ENCODE assay signal across 14 mouse cellular contexts in genomic region chr12:79068306-79068705, GRCm38 (mm10).
"Had no signal": no experiment of that assay in that cellular context is flagged by ENCODE, and none has a peak within 500 bp of the region (broad histone marks: within the 10 kb centered on the region; RNA-seq: fewer than 3 reads in every experiment).

No protein-coding gene starts in this region.

- H3K4me2 ChIP-seq: hindbrain, embryonic 13.5 days; intestine, embryonic 15.5 days; limb, embryonic 13.5 days; neural tube, embryonic 15.5 days had no signal

- H3K27ac ChIP-seq: hindbrain, embryonic 13.5 days; hindbrain, postnatal 0 days; intestine, embryonic 15.5 days; left cerebral cortex, adult 2 months; limb, embryonic 13.5 days; liver, embryonic 14.5 days; midbrain, embryonic 10.5 days; neural tube, embryonic 15.5 days; stomach, postnatal 0 days had no signal

- H3K9me3 ChIP-seq: hindbrain, embryonic 13.5 days; intestine, embryonic 15.5 days; limb, embryonic 13.5 days; midbrain, embryonic 10.5 days; neural tube, embryonic 15.5 days had no signal

- H3K4me3 ChIP-seq: hindbrain, embryonic 13.5 days; intestine, embryonic 15.5 days; left cerebral cortex, adult 2 months; limb, embryonic 13.5 days; midbrain, embryonic 10.5 days; myocyte; neural tube, embryonic 15.5 days had no signal

- DNase-seq: left cerebral cortex, postnatal 4 days; lung, adult 18-20 months; midbrain, embryonic 14.5 days; retina, postnatal 1 day had no signal

- H3K27me3 ChIP-seq: hindbrain, embryonic 13.5 days; intestine, embryonic 15.5 days; limb, embryonic 13.5 days; neural tube, embryonic 15.5 days had no signal

- H3K4me1 ChIP-seq: hindbrain, embryonic 13.5 days; limb, embryonic 13.5 days; midbrain, embryonic 10.5 days; neural tube, embryonic 15.5 days had no signal

- H3K9ac ChIP-seq: hindbrain, embryonic 13.5 days; intestine, embryonic 15.5 days; limb, embryonic 13.5 days; liver, embryonic 14.5 days; neural tube, embryonic 15.5 days had no signal

- ATAC-seq: hindbrain, postnatal 0 days; intestine, embryonic 15.5 days had no signal
